Mouse (Mus musculus): ENCODE measurements at regions not wholly inside any gene's neighbourhood (a gene's known extent, or its start where the extent isn't known, plus 50 kb on each side); places are given as distances from the start of the nearest gene placed in this dataset.

DNA sequence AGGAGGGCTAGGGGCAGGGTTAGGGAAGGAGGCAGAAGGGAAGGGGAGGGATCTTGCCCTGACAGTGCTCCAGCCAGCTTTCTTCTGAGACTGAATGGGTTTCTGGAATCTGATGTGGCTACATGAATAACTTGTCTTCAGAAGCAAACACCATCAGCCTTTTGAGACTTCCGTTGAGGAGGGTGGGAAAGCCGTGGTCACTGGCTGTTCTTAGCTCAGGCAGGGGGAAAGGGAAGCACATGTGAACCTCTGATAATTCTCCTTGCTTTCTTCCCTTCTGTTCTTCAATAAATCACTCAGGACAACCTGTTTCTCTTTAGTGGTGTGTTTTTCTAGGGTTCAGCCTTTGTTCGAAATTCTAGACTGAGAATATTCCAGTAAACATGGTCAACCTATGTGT is 148.9 kb downstream of the Bcl11a start:
- no peaks in the 10 kb centered on the region for H3K9me3 ChIP-seq
- H3K4me1 ChIP-seq (replicated peaks), result no peaks in the 10 kb centered on the region
- H3K4me3 ChIP-seq (replicated peaks), result no peak overlapping the region
- no peaks in the 10 kb centered on the region for H3K27me3 ChIP-seq (replicated peaks)
- no peak overlapping the region for H3K9ac ChIP-seq
- no peaks in the 10 kb centered on the region for H3K36me3 ChIP-seq
- no peak for ATAC-seq
- no peak overlapping the region for H3K27ac ChIP-seq
- WGBS, result 69% methylated on average over 3 of the region's 3 CpGs
- no peak overlapping the region for H3K4me2 ChIP-seq (replicated peaks)

GRCm38 (mm10) chr11:24233376-24233775 is 155.5 kb downstream of the Bcl11a start:
- Histone ChIP-seq H3K9me3 (no peaks in the 10 kb centered on the region), H3K27ac (no peak overlapping the region), H3K27me3 (replicated peaks) (no peaks in the 10 kb centered on the region), H3K4me3 (replicated peaks) (no peak overlapping the region), H3K36me3 (no peaks in the 10 kb centered on the region), H3K4me2 (replicated peaks) (no peak overlapping the region), H3K4me1 (replicated peaks) (0 out of 2 replicates have a peak, but pooled peaks cover 3% of the 10 kb centered on the region), H3K9ac (no peak overlapping the region)
- ATAC-seq, result no peak
- WGBS, result 72% methylated on average over 11 of the region's 11 CpGs

DNA sequence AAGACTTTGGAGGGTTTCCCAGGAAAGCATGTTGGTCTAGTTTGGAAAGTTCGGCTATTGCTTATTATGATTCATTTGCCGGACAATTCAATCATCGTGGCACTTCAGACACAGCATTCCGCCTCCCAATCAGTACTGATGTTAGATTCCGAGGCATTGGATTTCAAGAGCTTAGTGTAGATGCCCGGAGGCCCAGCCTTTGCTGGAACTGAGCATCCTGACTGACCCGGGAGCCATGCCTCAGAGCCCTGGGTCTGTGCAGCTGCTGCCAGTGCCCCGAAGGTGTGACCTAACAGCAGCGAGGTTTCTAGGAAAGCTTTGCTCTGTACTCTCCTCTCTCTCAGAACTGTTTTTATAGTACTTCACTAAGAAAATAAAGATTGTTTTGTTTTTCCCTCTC is 156.0 kb downstream of the Bcl11a start:
- H3K36me3 ChIP-seq, result no peaks in the 10 kb centered on the region
- no peak overlapping the region for H3K4me3 ChIP-seq (replicated peaks)
- WGBS, result 54% methylated on average over 9 of the region's 9 CpGs
- H3K27me3 ChIP-seq (replicated peaks), result no peaks in the 10 kb centered on the region
- H3K9ac ChIP-seq, result no peak overlapping the region
- no peak overlapping the region for H3K4me2 ChIP-seq (replicated peaks)
- H3K4me1 ChIP-seq (replicated peaks), result 0 out of 2 replicates have a peak, but pooled peaks cover 3% of the 10 kb centered on the region
- H3K9me3 ChIP-seq, result no peaks in the 10 kb centered on the region
- no peak for ATAC-seq
- no peak overlapping the region for H3K27ac ChIP-seq

DNA sequence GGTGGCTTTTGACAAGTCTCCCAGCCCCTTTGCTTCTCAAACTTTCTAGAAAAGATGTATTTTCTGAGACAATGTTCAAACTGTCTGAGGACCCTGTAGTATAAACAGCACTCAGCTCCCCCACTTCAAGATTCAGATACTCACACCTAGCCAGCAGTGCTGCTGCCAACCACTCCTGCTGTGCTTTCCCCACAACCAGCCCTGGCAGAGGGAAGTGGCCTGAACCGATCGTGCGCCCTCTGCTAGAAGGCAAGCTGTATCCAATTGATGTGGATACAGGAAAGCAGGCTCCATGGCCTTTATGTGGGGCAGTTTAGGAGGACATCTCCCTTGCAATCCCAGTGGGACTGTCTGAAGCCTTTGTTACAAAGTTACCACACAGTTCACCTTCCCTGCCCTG is 156.6 kb downstream of the Bcl11a start:
- 79% methylated on average over 3 of the region's 3 CpGs for WGBS
- 0 out of 2 replicates have a peak, but pooled peaks cover 3% of the 10 kb centered on the region for H3K4me1 ChIP-seq (replicated peaks)
- no peak for ATAC-seq

GRCm38 (mm10) chr11:24235326-24235725 is 157.5 kb downstream of the Bcl11a start:
- Histone ChIP-seq H3K27me3 (replicated peaks) (no peaks in the 10 kb centered on the region), H3K27ac (no peak overlapping the region), H3K9me3 (no peaks in the 10 kb centered on the region), H3K4me2 (replicated peaks) (no peak overlapping the region), H3K4me3 (replicated peaks) (no peak overlapping the region), H3K4me1 (replicated peaks) (0 out of 2 replicates have a peak, but pooled peaks cover 3% of the 10 kb centered on the region), H3K36me3 (no peaks in the 10 kb centered on the region), H3K9ac (no peak overlapping the region)
- 70% methylated on average over 4 of the region's 4 CpGs for WGBS
- ATAC-seq, result no peak

More for the DNA sequence above, 156.6 kb downstream of the Bcl11a start:
- no peak overlapping the region for H3K4me3 ChIP-seq (replicated peaks)
- H3K36me3 ChIP-seq, result no peaks in the 10 kb centered on the region
- no peaks in the 10 kb centered on the region for H3K27me3 ChIP-seq (replicated peaks)
- H3K9ac ChIP-seq, result no peak overlapping the region
- no peak overlapping the region for H3K27ac ChIP-seq
- H3K9me3 ChIP-seq, result no peaks in the 10 kb centered on the region
- H3K4me2 ChIP-seq (replicated peaks), result no peak overlapping the region

DNA sequence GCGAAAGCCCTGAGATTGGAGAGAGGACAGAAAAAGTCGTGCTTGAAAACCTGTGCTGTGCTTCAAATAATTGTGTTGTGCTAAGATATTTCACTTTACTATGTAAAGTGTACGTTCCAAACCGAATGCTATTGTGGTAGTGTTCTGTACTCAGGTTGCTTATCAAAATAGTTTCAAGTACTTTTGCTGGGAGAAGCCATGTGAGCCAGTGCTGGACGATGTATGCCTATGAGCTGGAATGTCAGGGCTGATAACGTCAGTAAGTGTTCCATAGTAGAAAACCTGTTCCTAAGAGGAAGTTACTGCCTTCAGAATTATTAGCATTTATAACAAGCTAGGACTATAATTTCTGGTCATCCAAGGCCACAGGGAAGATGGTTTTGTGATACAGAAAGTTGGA is 161.8 kb downstream of the Bcl11a start:
- Histone ChIP-seq H3K4me2 (replicated peaks) (no peak overlapping the region), H3K36me3 (no peaks in the 10 kb centered on the region), H3K9me3 (no peaks in the 10 kb centered on the region), H3K4me1 (replicated peaks) (0 out of 2 replicates have a peak, but pooled peaks cover 1% of the 10 kb centered on the region), H3K27ac (no peak overlapping the region), H3K27me3 (replicated peaks) (no peaks in the 10 kb centered on the region), H3K9ac (no peak overlapping the region), H3K4me3 (replicated peaks) (no peak overlapping the region)
- WGBS, result 76% methylated on average over 6 of the region's 6 CpGs
- ATAC-seq, result no peak

GRCm38 (mm10) chr11:24242096-24242495 is 164.2 kb downstream of the Bcl11a start:
- Histone ChIP-seq H3K27me3 (replicated peaks) (no peaks in the 10 kb centered on the region), H3K4me3 (replicated peaks) (no peak overlapping the region), H3K4me2 (replicated peaks) (no peak overlapping the region), H3K9me3 (no peaks in the 10 kb centered on the region), H3K36me3 (no peaks in the 10 kb centered on the region), H3K4me1 (replicated peaks) (no peaks in the 10 kb centered on the region), H3K9ac (no peak overlapping the region), H3K27ac (no peak overlapping the region)
- WGBS, result 53% methylated on average over 4 of the region's 4 CpGs
- peak; percentile 80 for ATAC-seq

DNA sequence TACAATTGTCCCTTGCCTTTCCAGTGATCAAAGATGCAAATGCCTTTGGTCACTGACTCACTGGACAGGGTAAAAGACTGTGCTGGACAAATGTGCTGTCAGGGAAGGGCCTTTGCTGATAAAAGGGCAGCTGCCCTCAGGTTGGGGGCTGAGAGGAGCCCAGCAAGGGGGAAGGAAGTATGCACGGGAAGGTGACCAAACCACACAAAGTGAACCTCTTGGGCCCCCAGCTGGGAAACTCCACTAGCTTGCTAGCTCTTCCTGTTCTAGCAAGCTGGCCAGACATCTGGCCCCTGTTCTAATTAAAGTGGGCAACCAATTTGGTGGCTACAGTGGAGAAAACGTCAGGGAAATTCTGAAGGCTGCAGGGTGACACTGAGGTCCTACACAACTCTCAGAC is 165.0 kb downstream of the Bcl11a start:
- Histone ChIP-seq H3K27me3 (replicated peaks) (no peaks in the 10 kb centered on the region), H3K4me3 (replicated peaks) (no peak overlapping the region), H3K9ac (no peak overlapping the region), H3K4me2 (replicated peaks) (no peak overlapping the region), H3K27ac (no peak overlapping the region), H3K36me3 (no peaks in the 10 kb centered on the region), H3K4me1 (replicated peaks) (no peaks in the 10 kb centered on the region), H3K9me3 (no peaks in the 10 kb centered on the region)
- 35% methylated on average over 2 of the region's 2 CpGs for WGBS
- no peak for ATAC-seq

DNA sequence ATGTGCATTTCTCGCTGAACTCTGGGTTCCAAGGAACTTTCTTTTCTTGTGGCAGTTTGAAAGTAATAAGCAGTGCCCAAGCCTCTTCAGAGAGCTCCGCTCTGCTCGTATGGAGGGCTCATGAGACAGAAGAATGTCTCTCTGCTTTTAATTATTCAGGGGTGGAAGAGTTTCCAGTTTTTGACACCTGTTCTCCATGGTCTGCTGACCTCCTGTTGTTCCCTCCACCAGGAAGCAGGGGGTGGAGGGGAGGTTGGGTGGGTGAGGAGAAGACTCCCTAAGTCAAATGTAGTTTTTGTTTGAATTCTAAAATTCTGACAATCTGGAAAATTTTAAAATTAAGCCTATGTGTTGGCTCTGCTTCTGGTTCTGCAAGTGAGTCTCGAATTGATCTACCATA is 167.5 kb downstream of the Bcl11a start:
- Histone ChIP-seq H3K27ac (no peak overlapping the region), H3K4me3 (replicated peaks) (no peak overlapping the region), H3K36me3 (no peaks in the 10 kb centered on the region), H3K9ac (no peak overlapping the region), H3K9me3 (no peaks in the 10 kb centered on the region), H3K4me1 (replicated peaks) (no peaks in the 10 kb centered on the region), H3K4me2 (replicated peaks) (no peak overlapping the region), H3K27me3 (replicated peaks) (no peaks in the 10 kb centered on the region)
- no peak for ATAC-seq
- WGBS, result 81% methylated on average over 4 of the region's 4 CpGs

- H3K9ac ChIP-seq, result no peak overlapping the region
- 80% methylated on average over 3 of the region's 3 CpGs for WGBS
Observed at GRCm38 (mm10) chr11:24246314-24246713, 168.5 kb downstream of the Bcl11a start.

GRCm38 (mm10) chr11:24247285-24247684 is 169.4 kb downstream of the Bcl11a start:
- H3K27ac ChIP-seq, result no peak overlapping the region
- 95% methylated on average over 4 of the region's 4 CpGs for WGBS
- no peaks in the 10 kb centered on the region for H3K36me3 ChIP-seq
- no peaks in the 10 kb centered on the region for H3K4me1 ChIP-seq (replicated peaks)
- no peaks in the 10 kb centered on the region for H3K27me3 ChIP-seq (replicated peaks)
- no peaks in the 10 kb centered on the region for H3K9me3 ChIP-seq
- H3K4me2 ChIP-seq (replicated peaks), result no peak overlapping the region
- H3K9ac ChIP-seq, result no peak overlapping the region
- no peak overlapping the region for H3K4me3 ChIP-seq (replicated peaks)
- ATAC-seq, result no peak

More at GRCm38 (mm10) chr11:24246314-24246713, 168.5 kb downstream of the Bcl11a start:
- Histone ChIP-seq H3K27me3 (replicated peaks) (no peaks in the 10 kb centered on the region), H3K4me1 (replicated peaks) (no peaks in the 10 kb centered on the region), H3K27ac (no peak overlapping the region), H3K4me3 (replicated peaks) (no peak overlapping the region), H3K9me3 (no peaks in the 10 kb centered on the region), H3K4me2 (replicated peaks) (no peak overlapping the region), H3K36me3 (no peaks in the 10 kb centered on the region)
- ATAC-seq, result no peak

DNA sequence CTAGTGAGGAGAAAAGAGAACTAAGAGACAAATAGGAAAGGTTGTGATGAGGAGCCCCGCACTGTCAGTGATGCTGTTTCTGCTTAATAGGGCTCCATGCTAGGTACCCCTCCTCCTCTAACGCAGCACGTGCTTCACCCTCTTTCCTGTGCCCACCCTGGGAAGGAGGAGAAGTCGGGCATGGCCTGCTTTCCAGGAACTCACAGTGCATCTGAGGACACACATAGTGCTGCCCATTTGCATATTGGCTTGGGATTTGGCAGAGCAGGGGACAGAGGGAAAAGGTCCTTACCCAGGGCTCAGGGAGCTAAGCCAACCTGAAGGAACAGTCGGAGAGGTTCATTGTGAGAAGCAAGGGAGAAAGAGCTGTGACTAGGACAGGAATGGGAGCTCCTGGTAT is 173.7 kb downstream of the Bcl11a start:
- 75% methylated on average over 5 of the region's 5 CpGs for whole genome bisulfite sequencing
- Histone ChIP-seq H3K4me1 (replicated peaks) (no peaks in the 10 kb centered on the region), H3K4me2 (replicated peaks) (no peak overlapping the region)

GRCm38 (mm10) chr11:24255201-24256060 is 177.6 kb downstream of the Bcl11a start:
- Histone ChIP-seq H3K36me3 (no peaks in the 10 kb centered on the region), H3K27ac (no peak overlapping the region), H3K4me1 (replicated peaks) (no peaks in the 10 kb centered on the region), H3K4me3 (replicated peaks) (no peak overlapping the region), H3K9me3 (no peaks in the 10 kb centered on the region), H3K9ac (no peak overlapping the region), H3K27me3 (replicated peaks) (no peaks in the 10 kb centered on the region), H3K4me2 (replicated peaks) (no peak overlapping the region)
- ATAC-seq, result no peak
- WGBS, result 85% methylated on average over 22 of the region's 22 CpGs

More for the DNA sequence above, 173.7 kb downstream of the Bcl11a start:
- H3K27ac ChIP-seq, result no peak overlapping the region
- H3K4me3 ChIP-seq (replicated peaks), result no peak overlapping the region
- no peaks in the 10 kb centered on the region for H3K27me3 ChIP-seq (replicated peaks)
- no peaks in the 10 kb centered on the region for H3K36me3 ChIP-seq
- no peaks in the 10 kb centered on the region for H3K9me3 ChIP-seq
- no peak for ATAC-seq
- H3K9ac ChIP-seq, result no peak overlapping the region

All from intestine, embryonic 15.5 days (tissue).